Mouse (Mus musculus) B cell, adult (primary cell): ENCODE results near the gene 0610009B22Rik. TPM values are rescaled to one million over a fixed set of nuclear protein-coding genes. Genes with fewer than 3 reads are reported as not detected.

Source experiments
- total RNA-seq: library from RNA; stranded (reverse); gene quantifications from 4 replicates; pipeline ENCODE4 v1.2.4, GENCODE M21; 2023; ENCODE audit not compliant: inconsistent age

0610009B22Rik gene
- 4.7 to 9.2 TPM (median 5.5 TPM) in 4 replicates for total RNA-seq

DNA sequence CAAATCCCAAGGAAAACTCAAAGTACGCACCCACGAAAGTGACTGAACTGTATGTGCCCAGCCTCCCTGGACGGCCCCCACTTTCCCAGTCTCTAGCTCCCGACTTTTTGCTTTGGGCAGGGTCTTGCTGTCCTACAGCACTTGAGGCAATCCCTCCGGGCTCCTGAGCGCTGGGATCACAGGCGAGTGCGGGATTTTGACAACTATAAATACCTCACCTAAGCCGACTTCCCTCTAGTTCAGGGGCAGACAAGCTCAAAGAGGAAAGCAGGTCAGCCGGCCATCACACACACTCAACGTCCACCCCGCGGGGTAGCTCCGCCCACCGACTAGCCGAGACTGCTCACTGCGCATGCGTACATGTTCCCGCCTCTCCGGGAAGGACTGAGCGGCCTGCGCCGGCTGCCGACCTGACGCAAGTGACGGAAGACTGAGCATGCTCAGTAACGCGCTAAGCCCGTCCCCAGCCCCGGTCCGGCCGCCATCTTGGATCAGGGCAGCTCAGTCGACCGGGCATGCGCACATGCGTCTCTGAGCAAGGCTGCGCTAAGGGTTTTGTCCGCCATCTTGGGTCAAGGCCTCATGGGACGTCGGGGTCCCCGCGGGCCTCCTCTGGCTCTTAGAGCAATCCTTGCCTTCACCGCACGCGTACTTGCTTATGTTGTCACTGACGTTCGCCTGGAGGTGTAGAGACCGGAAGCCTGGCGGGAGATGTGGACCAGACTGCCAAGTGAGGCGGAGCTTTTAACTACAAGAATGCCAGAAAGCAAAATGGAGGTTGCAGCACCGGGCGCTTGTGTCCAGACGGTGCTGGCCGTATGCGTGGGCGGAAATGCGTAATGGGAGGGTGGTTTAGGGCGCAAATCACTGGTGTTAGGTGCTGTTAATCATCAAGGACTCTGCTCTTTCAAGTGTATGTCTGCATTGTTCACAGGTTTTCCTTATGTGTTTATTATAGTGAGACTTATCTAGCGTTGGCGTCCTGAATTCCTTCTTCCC lies at the start of gene 0610009B22Rik:
Gene 0610009B22Rik, minus strand, starts transcription at position 545 of the 999 bp plus-strand sequence.

DNA sequence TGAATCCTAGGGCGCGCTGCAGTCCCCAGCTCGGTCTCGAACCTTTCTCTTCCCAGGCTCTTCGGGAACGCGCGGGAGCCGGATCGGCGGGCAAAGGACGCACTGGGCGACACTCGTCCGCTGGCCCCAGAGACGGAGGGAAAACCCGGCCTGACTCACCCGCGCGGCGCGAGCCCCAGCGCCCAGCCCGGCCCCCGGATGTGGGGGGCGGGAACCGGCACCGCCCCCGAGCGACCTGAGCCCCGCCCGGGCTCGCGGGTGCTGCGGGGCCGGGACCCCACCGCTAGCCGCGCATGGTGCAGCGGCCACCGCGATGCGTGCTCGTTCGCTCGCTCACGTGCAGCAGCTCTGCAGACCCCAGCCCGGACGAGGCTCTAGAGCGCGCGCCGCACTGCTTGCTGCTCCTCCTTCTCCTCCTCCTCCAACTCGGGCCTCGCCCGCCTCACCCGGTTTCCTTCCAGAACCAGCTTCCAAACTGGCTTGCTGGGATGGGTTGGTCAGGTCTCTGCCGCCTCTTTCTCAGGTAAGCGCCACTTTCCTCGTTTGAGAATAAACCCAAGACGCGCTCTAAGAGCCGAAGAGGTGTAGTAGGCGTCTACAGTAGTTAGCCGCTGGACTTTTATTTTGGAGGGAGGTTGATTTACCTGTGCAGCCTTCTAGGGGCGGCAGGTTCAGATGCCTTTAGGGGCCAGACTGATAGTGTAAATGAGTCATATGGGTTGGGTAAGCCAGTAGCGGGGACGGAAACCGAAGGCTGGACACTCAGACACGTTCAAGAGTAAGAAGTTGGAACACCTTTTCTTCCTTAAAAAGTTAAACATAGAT lies 37.8 kb downstream of the 0610009B22Rik start, which contains the start of the genes N4bp3 and D930048N14Rik:
Gene N4bp3, minus strand, starts transcription at position 152 of the 825 bp plus-strand sequence.
Gene D930048N14Rik, plus strand, starts transcription at position 264 of the 825 bp plus-strand sequence.

GRCm38 (mm10) chr11:51635525-51636322 lies 53.0 kb downstream of the 0610009B22Rik start, which contains the start of gene Rmnd5b:
Gene Rmnd5b, minus strand, starts transcription at chr11:51635896.

Other genes starting within 250 kb of the 0610009B22Rik start
- gene Phykpl, start 104.1 kb downstream of the 0610009B22Rik start, total RNA-seq, result 16.6 to 24.9 TPM (median 21.3 TPM) in 4 replicates
- gene Hnrnpab, start 82.0 kb downstream of the 0610009B22Rik start, total RNA-seq, result 241 to 254 TPM (median 253 TPM) in 4 replicates
- 52.6 to 60.6 TPM (median 58.5 TPM) in 4 replicates for gene Nhp2, start 69.1 kb downstream of the 0610009B22Rik start, total RNA-seq
- gene Rmnd5b, start 53.0 kb downstream of the 0610009B22Rik start, total RNA-seq, result 114 to 135 TPM (median 129 TPM) in 4 replicates
- gene N4bp3, start 38.0 kb downstream of the 0610009B22Rik start, total RNA-seq, result 22.4 to 24.8 TPM (median 24.6 TPM) in 4 replicates
- 1.1 to 2.1 TPM (median 2.0 TPM) in 4 replicates for gene D930048N14Rik, start 37.9 kb downstream of the 0610009B22Rik start, total RNA-seq
- gene Sec24a, start 74.8 kb upstream of the 0610009B22Rik start, total RNA-seq, result 74.3 to 87.0 TPM (median 84.5 TPM) in 4 replicates
- gene Sar1b, start 74.8 kb upstream of the 0610009B22Rik start, total RNA-seq, result 29.9 to 36.0 TPM (median 34.6 TPM) in 4 replicates
- 67.5 to 72.9 TPM (median 68.9 TPM) in 4 replicates for gene Jade2, start 168.8 kb upstream of the 0610009B22Rik start, total RNA-seq